Mouse (Mus musculus) left cerebral cortex, adult 2 months (tissue): ENCODE data around the gene Noto. TPM values are rescaled to one million over a fixed set of nuclear protein-coding genes. Genes with fewer than 3 reads are reported as not detected.

ENCODE experiments used
- DNase-seq, 2 experiments: peaks; one replicate each; pipeline ENCODE4 v3.0.0; 2021 to 2022; ENCODE audit warnings: low spot score in 2 of 2, mixed read lengths in 1 of 2; ENCODE audit errors: extremely low spot score in 1 of 2
- H3K27ac ChIP-seq: fragments of 200-600 bp; 2 replicates; pipeline ENCODE4 v1.8.1; 2022
- H3K4me3 ChIP-seq: fragments of 200-600 bp; 2 replicates; pipeline ENCODE4 v1.8.1; 2022
- CTCF ChIP-seq: fragments of 200-600 bp; IDR thresholded peaks from 2 replicates; pipeline ENCODE4 v1.8.1; 2022; ENCODE audit warnings: antibody characterized with exemption, mild to moderate bottlenecking, moderate library complexity
- intact Hi-C: fragments of 180-260 bp; cut with DNase I; formaldehyde crosslinking; loops from one replicate; pipeline ENCODE4 v1.15.1; 2025
- total RNA-seq, 2 experiments: library from RNA; stranded (reverse); gene quantifications; 2 replicates each; pipeline ENCODE4 v1.2.3; 2021

Gene Noto
- total RNA-seq, 2 experiments from 2014 or later, result not detected

- no peak for DNase-seq
- intact Hi-C loops, result loop anchor here (5.0 kb wide), 3 partner anchors 60 to 465 kb away; partner anchors contain the start of genes Alms1, Egr4 and Nat8f1
- Histone ChIP-seq H3K27ac (peak overlapping the region; percentile 91), H3K4me3 (peak overlapping the region; percentile 72)
- TF ChIP-seq CTCF, result no peak
Measured at GRCm38 (mm10) chr6:85452411-85452665, 28.7 kb downstream of the Noto start.

GRCm38 (mm10) chr6:85452816-85453215, 29.1 kb downstream of the Noto start:
- peak overlapping the region; percentile 91; the same call in 1 of the 2 replicates for H3K27ac ChIP-seq
- TF ChIP-seq CTCF, result no peak
- intact Hi-C loops, result loop anchor here (5.0 kb wide), 3 partner anchors 59 to 464 kb away; partner anchors contain the start of genes Alms1, Egr4 and Nat8f1
- no peak for DNase-seq
- peak overlapping the region; percentile 72 for H3K4me3 ChIP-seq

- intact Hi-C loops, result no loop called here
- DNase-seq, result no peak
- Histone ChIP-seq H3K27ac (no peak overlapping the region), H3K4me3 (no peak overlapping the region)
- peak; percentile 23 for TF ChIP-seq CTCF
Measured at GRCm38 (mm10) chr6:85459621-85460020, 35.9 kb downstream of the Noto start.

- intact Hi-C loops, result no loop called here
- H3K4me3 ChIP-seq, result no peak overlapping the region
- H3K27ac ChIP-seq, result no peak overlapping the region
- DNase-seq, result no peak
- peak; percentile 62 for TF ChIP-seq CTCF
Measured at GRCm38 (mm10) chr6:85465381-85465780, 41.7 kb downstream of the Noto start.

- no peak for TF ChIP-seq CTCF
- no peak overlapping the region for H3K4me3 ChIP-seq
- DNase-seq, result no peak
- H3K27ac ChIP-seq, result peak overlapping the region; percentile 40; the same call in 1 of the 2 replicates
- intact Hi-C loops, result no loop called here
Measured at GRCm38 (mm10) chr6:85469660-85470430, 46.2 kb downstream of the Noto start.

GRCm38 (mm10) chr6:85471962-85472361, 48.3 kb downstream of the Noto start:
- DNase-seq, result no peak
- intact Hi-C loops, result no loop called here
- H3K27ac ChIP-seq, result no peak overlapping the region
- no peak for TF ChIP-seq CTCF
- H3K4me3 ChIP-seq, result no peak overlapping the region

GRCm38 (mm10) chr6:85472542-85472941, 48.9 kb downstream of the Noto start:
- Histone ChIP-seq H3K27ac (no peak overlapping the region), H3K4me3 (no peak overlapping the region)
- DNase-seq, result no peak
- no peak for TF ChIP-seq CTCF
- intact Hi-C loops, result no loop called here

- DNase-seq, result no peak
- Histone ChIP-seq H3K4me3 (no peak overlapping the region), H3K27ac (no peak overlapping the region)
- intact Hi-C loops, result no loop called here
- no peak for TF ChIP-seq CTCF
Measured at GRCm38 (mm10) chr6:85475581-85475980, 51.9 kb downstream of the Noto start.

GRCm38 (mm10) chr6:85477366-85477917, 53.8 kb downstream of the Noto start:
- Histone ChIP-seq H3K4me3 (no peak overlapping the region), H3K27ac (no peak overlapping the region)
- TF ChIP-seq CTCF, result peak; percentile 63
- DNase-seq, result no peak
- intact Hi-C loops, result no loop called here

- no peak overlapping the region for H3K4me3 ChIP-seq
- H3K27ac ChIP-seq, result no peak overlapping the region
- no peak for TF ChIP-seq CTCF
- DNase-seq, result no peak
- intact Hi-C loops, result no loop called here
Measured at GRCm38 (mm10) chr6:85478416-85478815, 54.7 kb downstream of the Noto start.

Other genes starting within 250 kb of the Noto start
- 10 to 100 TPM; 32.8 to 40.1 TPM for gene Emx1, start 236.4 kb upstream of the Noto start, total RNA-seq
- 100 to 1,000 TPM; 161 to 173 TPM for gene Sfxn5, start 90.5 kb upstream of the Noto start, total RNA-seq
- 10 to 100 TPM; 74.5 to 78.6 TPM for gene Rab11fip5, start 49.3 kb upstream of the Noto start, total RNA-seq
- 10 to 100 TPM; 48.8 to 52.7 TPM for gene Smyd5, start 8.1 kb downstream of the Noto start, total RNA-seq
- 100 to 1,000 TPM; 200 to 226 TPM for gene Cct7, start 27.6 kb downstream of the Noto start, total RNA-seq
- 10 to 100 TPM; 25.3 to 26.0 TPM for gene Pradc1, start 28.1 kb downstream of the Noto start, total RNA-seq
- gene Fbxo41, start 79.1 kb downstream of the Noto start, total RNA-seq, result 100 to 1,000 TPM; 101 to 102 TPM
- 10 to 100 TPM; 43.7 to 95.7 TPM for gene Egr4, start 89.7 kb downstream of the Noto start, total RNA-seq
- 10 to 100 TPM in 1 of 2 experiments, 1 to 10 TPM in 1; 9.5 to 10.4 TPM for gene Alms1, start 163.6 kb downstream of the Noto start, total RNA-seq